Mouse (Mus musculus) c-Kit-positive CD71-positive TER-119-positive erythroid progenitor cells, embryonic 14.5 days (primary cell): Measurements from ENCODE around the gene Gm21190.
"Not testable (repeated sequence)": the region's sequence is repeated elsewhere in the genome, so short reads cannot be mapped to it uniquely, and the experiment has no call there.

Experiments
- DNase-seq: peaks from one replicate; pipeline ENCODE4 v3.0.0-alpha.2; 2013; ENCODE audit warnings: low spot score

Gene Gm21190

DNA sequence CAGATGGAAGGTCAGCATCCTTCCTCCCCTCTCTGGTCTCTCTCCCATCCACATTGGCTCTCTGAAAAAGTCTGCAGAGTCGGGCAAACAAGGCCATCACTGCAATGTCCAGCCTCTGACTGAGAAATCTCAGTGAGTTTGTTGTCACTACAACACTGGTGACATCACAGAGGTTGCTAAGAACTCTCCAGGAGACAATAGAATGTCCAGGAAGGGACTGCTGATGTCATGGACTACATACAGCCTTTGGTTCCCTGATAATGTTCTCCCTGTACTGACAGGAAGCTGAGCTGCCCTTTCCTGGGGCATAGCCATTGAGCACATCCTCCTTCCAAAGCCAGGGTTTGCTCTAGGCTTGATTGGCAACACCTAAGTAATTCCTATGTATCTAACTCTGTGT, at the start of gene Gm21190:
Gene Gm21190, minus strand, starts transcription at position 101 of the 400 bp plus-strand sequence.
- DNase-seq, result not testable (repeated sequence)

DNA sequence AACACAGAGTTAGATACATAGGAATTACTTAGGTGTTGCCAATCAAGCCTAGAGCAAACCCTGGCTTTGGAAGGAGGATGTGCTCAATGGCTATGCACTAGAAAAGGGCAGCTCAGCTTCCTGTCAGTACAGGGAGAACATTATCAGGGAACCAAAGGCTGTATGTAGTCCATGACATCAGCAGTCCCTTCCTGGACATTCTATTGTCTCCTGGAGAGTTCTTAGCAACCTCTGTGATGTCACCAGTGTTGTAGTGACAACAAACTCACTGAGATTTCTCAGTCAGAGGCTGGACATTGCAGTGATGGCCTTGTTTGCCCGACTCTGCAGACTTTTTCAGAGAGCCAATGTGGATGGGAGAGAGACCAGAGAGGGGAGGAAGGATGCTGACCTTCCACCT, 48.0 kb upstream of the Gm21190 start, which contains the start of gene Gm21083:
Gene Gm21083, plus strand, starts transcription at position 301 of the 400 bp plus-strand sequence.
- not testable (repeated sequence) for DNase-seq

DNA sequence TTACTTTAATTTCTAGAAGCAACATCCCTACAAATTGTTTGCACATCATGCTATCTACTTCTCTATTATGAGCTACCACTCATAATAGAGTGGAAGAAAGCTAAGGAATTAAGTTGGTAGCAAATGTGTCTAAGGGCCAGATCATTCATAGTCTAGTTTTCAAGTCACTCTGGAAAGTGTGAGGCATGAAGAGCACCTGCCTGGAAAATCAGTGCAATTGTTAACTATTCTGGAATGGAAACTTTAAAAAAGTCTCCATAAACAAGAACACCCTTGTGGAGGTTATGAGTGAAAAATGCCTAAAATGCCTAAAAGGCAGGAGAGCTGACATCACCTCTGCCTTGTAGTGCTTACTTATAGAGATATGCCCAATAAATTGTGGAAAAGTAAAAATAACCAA, 44.7 kb upstream of the Gm21190 start:
- not testable (repeated sequence) for DNase-seq

DNA sequence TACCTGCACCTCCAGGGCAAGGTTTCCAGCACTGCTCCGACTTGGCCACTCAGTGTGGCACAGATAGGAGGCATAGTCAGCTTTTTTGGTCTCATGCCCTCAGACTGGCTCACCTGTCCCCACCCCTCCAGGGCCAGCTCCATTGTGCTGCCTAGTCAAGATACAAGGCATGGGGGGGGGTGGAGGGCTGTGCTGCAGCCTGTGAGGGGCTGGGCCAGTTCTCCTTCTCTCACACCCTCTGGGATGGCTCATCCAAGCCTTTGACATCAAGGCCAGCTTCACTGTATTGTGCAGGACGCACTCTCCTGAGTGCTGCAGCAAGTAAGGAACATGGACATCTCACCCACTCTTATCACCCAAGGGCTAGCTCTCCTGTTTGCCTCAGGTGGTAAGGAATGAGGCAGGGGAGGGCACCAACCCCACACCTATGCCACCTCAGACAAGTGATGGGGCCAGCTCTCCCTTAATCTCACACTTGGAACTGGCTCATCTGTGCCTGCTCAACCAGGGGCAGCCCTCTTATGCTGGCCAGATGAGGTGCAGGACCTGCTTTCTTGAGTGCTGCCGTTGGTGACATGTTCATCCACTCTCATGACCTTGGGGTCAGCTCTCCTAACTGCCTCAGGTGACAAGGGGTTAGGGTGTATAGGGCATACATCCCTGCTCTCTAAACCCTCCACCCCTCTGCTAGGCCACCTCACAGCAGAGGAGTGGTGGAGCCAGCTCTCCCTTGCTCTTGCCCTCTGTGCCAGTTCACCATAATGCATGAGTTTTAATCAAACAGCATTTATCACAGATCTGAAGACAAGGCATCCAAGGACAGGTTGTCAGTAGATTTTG, 32.6 kb upstream of the Gm21190 start:
- DNase-seq, result not testable (repeated sequence)

DNA sequence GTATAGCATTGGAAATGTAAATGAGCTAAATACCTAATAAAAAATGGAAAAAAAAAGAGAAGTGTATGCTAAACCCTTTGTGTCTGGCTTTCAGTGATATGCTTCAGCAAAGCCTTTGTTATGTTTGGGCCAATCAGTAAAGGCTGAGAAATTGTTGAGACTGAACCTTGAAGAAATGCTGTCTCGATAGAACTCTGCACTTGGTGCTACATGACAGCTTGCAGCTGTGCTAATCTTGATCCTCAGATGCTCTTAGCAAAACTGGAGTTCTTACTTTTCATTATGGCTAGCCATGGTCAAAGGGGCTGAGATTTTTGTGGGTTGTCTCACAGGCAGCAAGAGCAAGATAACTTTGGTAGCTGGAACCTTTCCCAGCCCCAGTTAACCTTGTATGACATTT, 29.6 kb upstream of the Gm21190 start:
- not testable (repeated sequence) for DNase-seq

DNA sequence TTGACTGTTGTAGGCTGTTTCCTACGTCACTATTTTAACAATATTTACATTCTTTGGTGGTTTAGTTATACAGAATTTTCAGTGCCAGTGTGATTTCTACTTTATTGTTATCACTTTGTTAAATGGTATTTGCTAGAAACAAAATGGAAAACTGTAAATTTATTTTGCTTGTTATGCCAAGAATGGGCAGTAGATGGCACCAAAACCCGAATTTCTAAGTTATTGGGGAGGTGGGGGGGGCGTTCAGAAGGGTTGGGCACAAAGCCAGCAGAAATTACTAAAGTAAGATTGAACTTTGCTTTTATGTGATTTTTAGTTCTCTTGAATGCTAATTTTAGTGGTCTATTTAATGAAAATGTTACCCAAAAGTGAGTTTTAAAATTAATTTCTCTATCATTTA, 20.6 kb upstream of the Gm21190 start:
- not testable (repeated sequence) for DNase-seq

DNA sequence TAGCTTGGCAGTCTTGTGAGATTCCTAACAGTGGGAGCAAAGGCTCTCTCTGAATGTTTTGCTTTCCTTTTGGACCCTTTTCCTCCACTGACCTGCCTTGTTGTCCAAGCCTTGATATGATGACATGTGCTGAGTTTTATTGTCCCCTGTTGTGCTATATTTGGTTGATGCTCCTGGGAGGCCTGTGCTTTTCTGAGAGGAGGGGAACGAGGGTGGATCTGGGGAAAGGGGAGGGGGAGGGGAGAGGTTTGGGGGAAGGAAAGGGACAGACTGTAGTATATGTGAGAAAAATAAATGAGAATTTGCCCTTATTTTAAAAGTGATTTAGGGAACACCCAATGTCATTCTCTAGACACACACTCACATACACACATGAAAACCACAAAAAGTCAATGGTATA, 20.1 kb upstream of the Gm21190 start:
- not testable (repeated sequence) for DNase-seq

DNA sequence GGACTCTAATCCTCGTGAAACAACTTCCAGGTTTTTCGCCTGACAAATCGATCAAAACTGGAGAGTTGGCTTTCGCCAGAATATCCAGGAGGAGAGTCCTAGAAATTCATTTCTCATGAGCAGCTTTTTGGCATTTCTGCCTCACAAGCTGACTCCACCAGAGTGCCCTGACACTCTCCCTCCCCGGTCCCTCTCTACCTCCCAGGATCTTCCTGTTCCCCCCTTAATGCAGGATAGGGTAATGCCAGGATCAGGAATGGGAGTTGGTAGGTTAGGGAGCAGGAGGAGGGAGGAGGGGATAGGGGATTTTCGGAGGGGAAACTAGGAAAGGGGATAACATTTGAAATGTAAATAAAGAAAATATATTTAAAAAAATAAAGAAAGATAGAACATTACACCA, 19.6 kb upstream of the Gm21190 start:
- not testable (repeated sequence) for DNase-seq

DNA sequence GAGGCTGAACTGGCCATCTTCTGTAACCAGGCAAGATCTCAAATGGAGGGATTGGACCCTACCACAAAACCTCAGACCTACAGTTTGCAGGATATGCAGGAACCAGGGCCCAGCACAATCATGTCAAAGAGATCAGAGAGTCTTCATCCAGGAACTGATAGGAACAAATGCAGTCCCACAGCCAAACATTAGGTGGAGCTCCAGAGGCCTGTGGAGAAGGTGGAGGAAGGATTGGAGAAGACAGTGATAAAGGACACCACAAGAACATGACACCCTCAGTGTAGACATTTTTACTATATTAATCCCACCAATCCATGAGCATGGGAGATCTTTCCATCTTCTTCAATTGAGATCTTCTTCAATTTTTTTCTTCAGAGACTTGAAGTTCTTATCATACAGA, 6.6 kb downstream of the Gm21190 start:
- not testable (repeated sequence) for DNase-seq

DNA sequence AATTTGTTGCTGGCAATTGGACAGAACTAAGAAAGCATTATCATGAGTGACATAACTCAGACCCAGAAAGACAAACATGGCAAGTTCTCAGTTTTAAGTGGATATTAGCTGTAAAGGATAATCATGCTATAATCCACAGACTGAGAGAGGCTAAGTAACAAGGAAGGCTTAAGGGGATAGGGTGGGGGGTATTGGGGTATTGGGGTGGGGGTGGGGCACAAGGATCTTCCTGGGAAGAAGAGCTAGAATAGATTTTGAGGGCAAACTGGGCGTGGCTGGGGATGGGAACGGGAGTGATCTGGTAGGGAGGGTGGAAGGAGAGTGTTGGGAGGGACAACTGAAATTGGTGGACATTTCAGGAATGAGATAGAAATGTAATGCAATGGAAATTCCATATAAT, 7.0 kb downstream of the Gm21190 start:
- not testable (repeated sequence) for DNase-seq

DNA sequence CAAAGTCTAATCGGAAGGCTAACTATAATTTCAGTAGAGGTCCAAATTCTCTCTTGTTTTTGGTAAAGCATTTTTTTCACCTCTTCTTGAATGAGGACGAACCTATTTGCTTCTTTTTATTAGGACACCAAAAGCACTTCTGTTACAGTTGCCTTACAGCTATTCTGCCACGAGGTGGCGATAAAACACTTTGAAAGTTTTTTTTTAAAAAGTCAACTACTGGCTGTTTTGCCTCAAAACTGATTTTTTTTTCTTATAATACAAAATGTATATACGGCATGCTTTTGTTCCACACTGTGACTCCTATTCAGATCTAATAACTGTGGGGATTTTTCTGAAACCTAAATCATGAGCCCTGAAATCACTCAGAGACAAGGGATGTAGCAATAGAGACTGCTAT, 8.6 kb downstream of the Gm21190 start:
- not testable (repeated sequence) for DNase-seq

DNA sequence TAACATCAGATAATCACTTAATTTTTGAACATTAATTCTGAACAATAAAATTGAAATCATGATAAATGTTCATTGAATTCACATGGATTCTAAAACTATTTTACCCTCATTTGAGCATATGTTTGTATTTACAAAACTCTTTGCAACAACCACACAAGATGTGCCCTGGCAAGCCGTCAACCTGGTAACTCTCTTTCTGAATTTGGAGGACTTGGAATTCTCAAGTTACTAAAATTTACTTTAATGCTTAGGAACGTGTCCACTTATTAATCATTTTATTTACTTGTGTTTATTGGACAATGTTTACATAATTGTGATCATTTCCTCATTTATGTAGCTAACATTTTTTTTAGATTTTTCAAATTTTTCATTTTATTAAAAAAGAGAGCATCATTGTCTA, 11.9 kb downstream of the Gm21190 start:
- not testable (repeated sequence) for DNase-seq

DNA sequence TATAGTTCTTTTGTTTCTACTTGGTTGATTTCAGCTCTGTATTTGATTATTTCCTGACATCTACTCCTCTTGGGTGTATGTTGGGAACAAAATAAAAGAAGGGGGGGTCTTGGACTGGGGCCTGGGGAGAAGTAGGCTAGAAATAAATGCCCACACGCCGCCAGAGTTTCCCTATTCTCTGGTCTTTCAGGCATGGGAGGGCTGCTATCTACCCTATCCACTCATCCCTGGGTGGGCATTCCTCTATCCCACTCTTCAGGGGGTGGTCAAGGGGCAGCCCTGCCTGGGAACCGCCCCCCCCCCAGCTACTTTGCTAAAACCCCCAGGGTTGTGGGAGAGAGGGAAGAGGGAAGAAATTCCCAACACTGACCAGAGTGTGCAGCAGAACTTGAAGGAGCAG, 16.8 kb downstream of the Gm21190 start:
- not testable (repeated sequence) for DNase-seq

DNA sequence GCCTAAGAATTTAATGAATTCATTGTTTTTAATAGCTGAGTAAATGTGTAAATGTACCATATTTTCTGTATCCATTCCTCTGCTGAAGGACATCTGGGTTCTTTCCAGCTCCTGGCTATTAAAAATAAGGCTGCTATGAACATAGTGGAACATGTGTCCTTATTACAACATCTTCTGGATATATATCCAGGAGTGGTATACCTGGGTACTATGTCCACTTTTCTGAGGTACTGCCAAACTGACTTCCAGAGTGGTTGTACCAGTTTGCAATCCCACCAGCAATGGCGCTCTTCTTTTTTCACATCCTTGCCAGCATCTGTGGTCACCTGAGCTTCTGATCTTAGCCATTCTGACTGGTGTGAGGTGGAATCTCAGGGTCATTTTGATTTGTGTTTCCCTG, 19.1 kb downstream of the Gm21190 start:
- DNase-seq, result not testable (repeated sequence)

DNA sequence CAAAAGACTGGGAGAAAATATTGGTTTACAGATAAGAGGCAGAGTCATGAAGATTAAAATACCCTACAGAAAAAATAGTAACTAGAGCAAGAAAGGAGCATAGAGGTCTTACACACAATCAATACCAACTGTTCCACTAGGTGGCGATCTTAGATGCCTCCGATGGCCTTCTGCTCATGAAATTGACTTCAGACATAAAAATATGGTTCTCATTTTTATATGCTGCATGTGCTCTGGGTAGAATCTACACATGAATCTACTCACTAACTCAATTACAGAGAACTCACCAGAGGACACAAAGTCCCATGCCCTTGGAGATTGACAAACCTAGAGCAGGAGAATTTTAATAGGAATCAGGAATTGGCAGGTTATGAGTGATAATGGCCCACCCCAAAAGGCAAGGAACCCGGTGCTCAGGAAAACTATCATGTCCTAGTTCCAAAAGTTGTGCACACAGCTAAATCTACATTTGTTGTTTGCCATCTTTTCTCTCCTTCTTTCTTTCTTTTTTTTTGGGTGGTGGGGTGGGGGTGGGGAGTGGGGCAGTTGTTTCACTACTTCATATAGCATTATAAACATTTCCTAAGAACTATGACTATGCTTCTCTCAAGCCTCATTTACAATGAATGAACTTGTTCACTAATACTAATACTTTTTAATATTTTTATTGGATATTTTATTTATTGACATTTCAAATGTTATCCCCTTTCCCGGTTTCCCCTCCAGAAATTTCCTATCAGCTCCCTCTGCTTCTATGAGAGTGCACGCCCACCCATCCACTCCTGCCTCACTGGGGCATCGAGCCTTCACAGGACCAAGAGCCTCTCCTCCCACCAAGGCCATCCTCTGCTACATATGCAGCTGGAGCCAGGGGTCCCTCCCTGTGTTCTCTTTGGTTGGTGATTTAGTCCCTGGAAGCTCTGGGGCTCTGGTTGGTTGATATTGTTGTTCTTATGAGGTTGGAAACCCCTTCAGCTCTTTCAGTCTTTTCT, 20.3 kb downstream of the Gm21190 start:
- DNase-seq, result not testable (repeated sequence)

DNA sequence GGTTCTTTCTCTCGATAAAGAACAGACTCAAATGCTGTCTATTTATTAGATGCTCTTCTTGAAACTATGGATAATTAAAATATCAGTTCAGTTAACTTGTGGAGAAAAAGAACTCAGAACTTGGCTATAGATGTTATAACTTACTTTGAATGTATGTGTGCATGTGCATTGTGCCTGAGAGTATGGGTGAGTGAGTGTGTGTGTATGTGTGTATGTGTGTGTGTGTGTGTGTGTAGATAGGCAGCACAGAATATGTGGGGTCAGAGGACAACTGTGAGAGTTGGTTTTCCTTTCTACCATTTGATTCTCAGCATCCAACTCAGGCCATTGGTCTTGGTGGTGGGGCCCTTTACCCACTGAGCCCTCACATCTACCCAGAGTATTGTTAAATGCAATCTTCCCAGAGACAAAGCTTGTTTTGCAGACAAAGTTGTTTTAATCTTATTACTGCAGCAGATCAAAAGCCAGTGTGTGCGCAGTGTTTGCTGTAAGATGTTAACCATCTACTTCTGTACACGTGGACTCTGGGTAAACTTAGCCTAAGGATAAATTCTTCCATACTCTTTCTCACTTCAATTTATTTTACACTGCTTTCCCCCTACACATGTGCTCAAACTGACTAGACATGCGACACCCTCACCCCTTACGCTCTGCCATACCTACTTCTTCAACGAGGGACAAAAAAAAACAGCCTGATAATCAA, 21.1 kb downstream of the Gm21190 start:
- not testable (repeated sequence) for DNase-seq

DNA sequence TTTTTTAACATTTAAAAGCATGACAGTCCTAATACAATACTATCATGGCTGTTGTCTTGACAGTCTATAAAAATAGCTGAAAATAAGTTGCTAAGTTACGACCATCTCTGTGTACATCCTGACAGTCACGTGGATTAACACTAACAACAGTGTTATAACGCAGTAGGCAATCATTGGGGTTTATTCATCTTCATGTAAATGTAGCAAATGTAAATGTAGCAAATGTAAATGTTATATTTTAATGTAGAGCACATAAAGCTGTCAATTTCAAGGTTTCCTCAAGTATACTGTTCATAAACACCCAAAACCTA, 21.8 kb downstream of the Gm21190 start:
- no peak for DNase-seq

DNA sequence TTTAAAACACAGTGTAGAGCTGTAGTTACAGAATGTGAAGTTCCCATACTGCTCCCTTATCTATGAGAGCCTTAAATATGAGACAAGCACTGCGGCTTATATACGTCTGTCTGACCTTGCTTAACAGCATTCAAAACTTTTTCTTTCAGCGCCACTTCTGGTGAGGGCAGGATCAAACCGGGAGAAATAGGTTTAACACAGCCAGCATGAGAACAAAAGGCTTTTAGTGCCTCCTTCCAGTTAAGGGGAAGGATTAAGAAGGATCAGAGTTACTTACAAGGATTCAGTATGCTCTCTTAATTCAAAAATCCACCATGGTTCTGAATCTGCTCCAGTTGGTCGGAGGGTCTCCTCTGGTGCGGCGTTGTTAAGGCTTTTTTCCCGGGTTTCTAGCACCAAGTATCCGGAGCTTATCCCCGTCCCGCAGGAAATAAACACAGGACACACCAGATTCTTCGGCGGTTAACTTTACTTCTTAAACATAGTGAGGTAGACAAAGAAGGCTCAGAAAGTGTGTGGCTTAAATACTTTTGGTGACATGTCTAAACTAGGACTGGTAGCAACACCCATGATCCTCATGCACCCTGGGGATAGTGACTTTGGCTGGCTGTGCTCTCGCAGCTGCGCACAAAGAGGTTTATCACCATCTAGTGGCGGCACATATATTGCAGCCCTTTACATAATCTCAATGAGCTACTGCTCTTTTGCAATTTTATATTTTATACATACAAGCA, 22.3 kb downstream of the Gm21190 start:
- peak; percentile 29 for DNase-seq

DNA sequence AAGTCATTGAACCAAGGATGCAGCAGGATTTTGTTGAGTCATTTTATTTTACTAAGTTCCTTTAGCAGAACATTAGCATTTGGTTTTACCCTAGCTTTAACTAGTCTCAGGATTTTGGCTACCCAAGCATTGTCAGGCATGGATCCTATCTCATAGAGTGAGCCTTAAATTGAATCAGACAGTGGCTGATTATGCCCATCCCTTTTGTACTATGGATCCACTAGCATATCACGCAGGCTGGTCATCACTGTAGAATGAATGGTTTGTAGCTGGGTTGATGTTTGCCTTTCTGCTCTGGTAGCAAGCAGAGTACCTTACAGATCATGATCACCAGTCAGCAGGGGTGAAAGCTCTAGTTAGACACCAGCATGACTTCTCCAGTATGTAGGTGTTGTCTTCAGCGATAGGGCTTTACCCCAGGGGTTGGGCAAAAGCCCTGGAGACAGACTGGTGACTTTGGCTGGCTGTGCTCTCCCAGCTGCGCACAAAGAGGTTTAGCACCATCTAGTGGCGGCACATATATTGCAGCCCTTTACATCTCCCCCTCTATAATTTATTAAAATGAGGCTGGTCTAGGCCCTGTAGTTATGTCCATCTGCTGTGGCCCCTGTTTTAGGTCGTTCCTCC, 30.1 kb downstream of the Gm21190 start:
- DNase-seq, result not testable (repeated sequence)

DNA sequence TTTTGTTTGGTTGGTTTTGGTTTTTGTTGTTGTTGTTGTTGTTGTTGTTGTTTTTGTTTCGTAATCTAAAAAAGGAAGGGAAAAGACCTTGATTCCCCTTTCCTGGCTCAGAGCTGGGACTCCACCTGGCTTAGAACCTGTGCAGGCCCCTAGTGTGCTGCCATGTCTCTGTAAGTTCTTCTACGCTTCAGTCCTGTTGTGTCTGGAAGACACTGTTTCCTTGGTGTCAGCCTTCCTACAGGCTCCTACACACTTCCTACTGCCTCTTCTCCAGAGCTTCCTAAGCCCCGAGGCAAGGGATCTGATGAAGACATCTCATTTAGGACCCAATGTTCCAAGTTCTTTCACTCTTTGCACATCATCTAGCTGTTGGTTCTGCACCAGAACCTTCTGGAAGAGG, 30.7 kb downstream of the Gm21190 start:
- not testable (repeated sequence) for DNase-seq

DNA sequence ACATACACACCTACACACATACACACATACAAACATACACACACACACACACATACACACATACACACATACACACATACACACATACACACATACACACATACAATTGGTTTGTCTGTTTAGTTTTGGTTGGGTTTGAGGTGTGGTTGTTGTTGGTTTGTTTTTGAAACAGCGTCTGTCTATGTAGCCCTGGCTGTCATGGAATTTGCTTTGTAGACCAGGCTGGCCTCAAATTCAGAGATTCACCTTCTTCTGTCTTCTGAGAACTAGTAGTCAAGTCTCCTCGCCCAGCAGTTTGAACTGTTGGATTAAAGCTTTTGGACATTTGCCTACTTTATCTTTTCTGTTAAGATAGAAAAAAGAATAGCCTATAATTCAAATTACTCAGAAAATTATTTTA, 38.1 kb downstream of the Gm21190 start:
- not testable (repeated sequence) for DNase-seq
